Mouse (Mus musculus) hindbrain, embryonic 13.5 days (tissue): ENCODE data around the gene Olfr1415. TPM values are rescaled to one million over a fixed set of nuclear protein-coding genes. Genes with fewer than 3 reads are reported as not detected.

ENCODE experiments used
- ATAC-seq: fragments of 200-750 bp; cut with Nextera tagmentation; 2 replicates; pipeline ENCODE4 v1.8.0; 2017; ENCODE audit warnings: moderate TSS enrichment; ENCODE audit not compliant: low FRiP score
- H3K27ac ChIP-seq: fragments of 300-500 bp; sonication (generic); 2 replicates; pipeline ENCODE4 v1.5.1; 2015; ENCODE audit warnings: inconsistent platforms, mild to moderate bottlenecking, moderate library complexity
- H3K27me3 ChIP-seq: fragments of 300-500 bp; sonication (generic); 2 replicates; pipeline ENCODE4 v1.6.1; 2015; ENCODE audit warnings: mild to moderate bottlenecking, inconsistent platforms
- H3K36me3 ChIP-seq: fragments of 300-500 bp; sonication (generic); 2 replicates; pipeline ENCODE4 v1.6.1; 2015; ENCODE audit warnings: mild to moderate bottlenecking, inconsistent platforms
- H3K4me1 ChIP-seq: fragments of 300-500 bp; sonication (generic); replicated peaks from 2 replicates; pipeline ENCODE4 v1.6.1; 2015; ENCODE audit warnings: inconsistent platforms
- H3K4me2 ChIP-seq: fragments of 300-500 bp; sonication (generic); 2 replicates; pipeline ENCODE4 v1.6.1; 2015; ENCODE audit warnings: inconsistent platforms, mild to moderate bottlenecking, moderate library complexity
- H3K4me3 ChIP-seq: fragments of 300-500 bp; sonication (generic); 2 replicates; pipeline ENCODE4 v1.5.1; 2015; ENCODE audit warnings: mild to moderate bottlenecking, inconsistent platforms
- H3K9ac ChIP-seq: fragments of 300-500 bp; sonication (generic); 2 replicates; pipeline ENCODE4 v1.6.1; 2015; ENCODE audit warnings: mild to moderate bottlenecking, inconsistent platforms
- H3K9me3 ChIP-seq: fragments of 300-500 bp; sonication (generic); 2 replicates; pipeline ENCODE4 v1.6.1; 2016; ENCODE audit warnings: inconsistent platforms
- WGBS: fragments of 180-500 bp; shearing (Covaris S2); methylation state at CpG from one replicate; pipeline ENCODE4 v1.1.7; 2015; 5-methylcytosine and 5-hydroxymethylcytosine counted together
- microRNA-seq: library from miRNA; unstranded; fragments of <30 nt; microRNA quantifications from one replicate; pipeline ENCODE4, GENCODE M21; 2016
- polyA plus RNA-seq: library from polyadenylated mRNA; unstranded; fragments of >200 nt; fragmentation: Nextera tagmentation; extraction: Ambion mirVana; gene quantifications from 2 replicates; pipeline ENCODE4 v1.2.1, GENCODE M21; 2015

The Olfr1415 gene
- polyA plus RNA-seq, 1 experiment from 2014 or later: not detected

DNA sequence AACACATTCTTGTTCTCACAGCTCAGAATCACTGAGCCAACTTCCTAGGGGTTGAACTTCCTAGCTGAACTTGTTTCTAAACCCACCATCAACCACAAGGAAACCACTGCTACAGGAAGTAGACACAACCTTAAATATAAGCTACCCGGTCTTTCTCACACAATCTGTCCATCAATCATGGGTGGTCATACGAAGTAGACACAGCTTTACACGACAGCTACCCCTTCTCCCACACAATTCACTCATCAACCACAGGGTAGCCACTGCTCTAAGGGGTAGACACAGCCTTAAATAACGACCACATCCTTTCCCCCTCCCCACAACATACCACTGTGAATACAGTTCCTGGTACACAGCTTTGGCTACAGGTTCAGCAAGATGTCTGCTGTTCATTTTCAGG lies 27.0 kb downstream of the Olfr1415 start:
- Histone ChIP-seq H3K36me3 (peaks cover 71% of the 10 kb centered on the region), H3K27me3 (no peaks in the 10 kb centered on the region), H3K4me3 (no peak overlapping the region), H3K9me3 (no peaks in the 10 kb centered on the region), H3K9ac (no peak overlapping the region), H3K27ac (no peak overlapping the region), H3K4me2 (no peak overlapping the region), H3K4me1 (peaks cover 13% of the 10 kb centered on the region)
- 90% methylated on average over 4 of the region's 4 CpGs for WGBS
- ATAC-seq: no peak

DNA sequence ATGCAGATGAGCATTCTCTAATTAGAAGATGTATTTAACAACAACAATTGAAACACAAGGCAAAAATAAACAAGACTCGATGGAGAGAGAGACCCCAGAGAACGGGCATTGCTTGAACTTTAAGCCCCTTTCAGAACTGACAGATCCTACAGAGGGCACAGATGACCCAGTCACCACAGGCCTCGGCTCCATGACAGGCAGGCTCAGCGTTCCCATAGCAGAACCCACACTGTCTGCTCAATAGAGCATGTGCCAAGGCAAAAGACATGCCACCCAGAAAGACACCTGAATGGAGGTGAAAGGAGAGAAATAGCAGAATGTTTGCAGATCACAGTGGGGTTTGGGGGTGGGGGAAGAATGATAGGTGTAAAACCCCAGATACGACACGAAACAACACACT lies 37.5 kb downstream of the Olfr1415 start:
- 96% methylated on average over 6 of the region's 6 CpGs for WGBS
- Histone ChIP-seq H3K9ac (no peak overlapping the region), H3K9me3 (no peaks in the 10 kb centered on the region), H3K27ac (no peak overlapping the region), H3K4me1 (no peaks in the 10 kb centered on the region), H3K4me3 (no peak overlapping the region), H3K4me2 (no peak overlapping the region), H3K36me3 (peaks cover 91% of the 10 kb centered on the region), H3K27me3 (no peaks in the 10 kb centered on the region)
- no peak for ATAC-seq

DNA sequence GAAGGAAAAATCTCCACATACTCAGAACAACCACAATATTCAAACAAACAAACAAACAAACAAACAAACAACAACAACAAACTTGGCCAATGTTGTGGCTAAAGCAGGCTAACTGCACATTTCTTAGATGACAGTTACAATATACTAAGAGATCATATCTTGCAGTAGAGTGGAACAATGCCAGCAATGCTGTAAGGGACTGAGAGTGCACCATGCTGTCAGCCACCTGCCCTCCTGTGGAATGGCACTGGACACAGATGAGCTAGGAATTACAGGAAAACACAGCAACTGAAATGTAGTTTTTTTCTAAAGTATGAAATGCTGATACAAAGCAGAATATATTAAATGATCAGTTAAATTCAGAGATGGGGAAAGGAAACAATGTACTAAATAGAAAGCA lies 38.1 kb downstream of the Olfr1415 start:
- H3K27ac ChIP-seq: no peak overlapping the region
- no peaks in the 10 kb centered on the region for H3K4me1 ChIP-seq
- no peak for ATAC-seq
- no peak overlapping the region for H3K4me2 ChIP-seq
- H3K27me3 ChIP-seq: no peaks in the 10 kb centered on the region
- no peak overlapping the region for H3K4me3 ChIP-seq
- H3K36me3 ChIP-seq: peaks cover 91% of the 10 kb centered on the region
- H3K9me3 ChIP-seq: no peaks in the 10 kb centered on the region
- no peak overlapping the region for H3K9ac ChIP-seq

DNA sequence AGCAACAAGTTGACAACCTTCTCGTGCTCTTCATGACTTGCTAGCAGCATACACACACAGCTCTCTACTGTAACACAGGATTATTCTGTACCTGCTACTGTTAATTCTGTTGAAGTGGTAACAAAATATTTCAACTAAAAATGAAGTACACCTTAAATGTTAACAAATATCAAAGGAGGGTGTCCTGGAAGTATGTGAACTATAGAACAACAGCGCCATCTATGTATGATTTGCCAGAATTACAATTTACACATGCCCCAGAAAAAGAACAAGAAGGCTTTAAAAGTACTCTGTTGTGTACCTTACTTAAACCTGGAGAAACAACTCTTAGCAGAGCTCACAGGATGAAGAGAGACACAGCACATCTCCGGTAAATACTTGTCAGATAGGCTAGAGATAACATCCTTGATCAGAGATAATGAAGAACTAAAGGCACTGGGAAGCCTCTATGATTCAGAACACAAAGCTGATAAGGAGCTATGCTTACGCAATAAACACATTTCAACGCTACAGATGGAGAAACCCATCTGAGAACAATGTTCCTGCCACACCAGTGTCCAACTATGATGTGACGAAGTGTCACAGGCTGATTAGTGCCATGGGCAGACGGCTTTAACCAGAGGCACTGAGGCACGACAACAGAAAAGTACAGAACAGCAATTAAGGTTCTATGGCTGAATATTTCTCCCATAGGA lies 42.0 kb downstream of the Olfr1415 start:
- H3K27ac ChIP-seq: no peak overlapping the region
- 80% methylated on average over 8 of the region's 8 CpGs for WGBS
- peaks cover 91% of the 10 kb centered on the region for H3K36me3 ChIP-seq
- H3K9me3 ChIP-seq: no peaks in the 10 kb centered on the region
- no peak for ATAC-seq
- H3K4me1 ChIP-seq: no peaks in the 10 kb centered on the region
- no peak overlapping the region for H3K9ac ChIP-seq
- no peak overlapping the region for H3K4me2 ChIP-seq
- no peaks in the 10 kb centered on the region for H3K27me3 ChIP-seq
- H3K4me3 ChIP-seq: no peak overlapping the region

DNA sequence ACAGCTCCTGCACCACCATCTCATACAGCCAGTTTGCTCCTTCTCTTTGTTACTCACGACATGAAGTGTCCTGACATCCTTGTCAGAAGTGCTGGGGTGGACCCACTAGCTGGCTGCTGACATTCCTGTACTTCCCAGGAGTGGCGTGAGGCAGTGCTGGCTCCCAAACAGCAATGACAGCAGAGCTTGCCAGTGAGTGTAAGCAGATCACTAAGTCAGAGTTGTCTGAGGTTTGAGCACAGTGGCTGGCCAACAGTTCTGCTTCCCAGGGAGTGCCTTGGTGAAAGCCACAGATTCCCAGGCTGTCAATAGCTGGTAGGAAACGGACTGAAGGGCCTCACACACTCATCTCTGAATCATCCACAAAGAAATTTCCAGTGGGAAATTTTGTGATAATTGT lies 47.6 kb downstream of the Olfr1415 start:
- H3K36me3 ChIP-seq: peaks cover 92% of the 10 kb centered on the region
- no peak overlapping the region for H3K4me2 ChIP-seq
- H3K27ac ChIP-seq: no peak overlapping the region
- no peak overlapping the region for H3K9ac ChIP-seq
- no peaks in the 10 kb centered on the region for H3K27me3 ChIP-seq
- ATAC-seq: no peak
- H3K9me3 ChIP-seq: no peaks in the 10 kb centered on the region
- H3K4me1 ChIP-seq: no peaks in the 10 kb centered on the region
- whole genome bisulfite sequencing: 85% methylated on average over 3 of the region's 3 CpGs
- no peak overlapping the region for H3K4me3 ChIP-seq

DNA sequence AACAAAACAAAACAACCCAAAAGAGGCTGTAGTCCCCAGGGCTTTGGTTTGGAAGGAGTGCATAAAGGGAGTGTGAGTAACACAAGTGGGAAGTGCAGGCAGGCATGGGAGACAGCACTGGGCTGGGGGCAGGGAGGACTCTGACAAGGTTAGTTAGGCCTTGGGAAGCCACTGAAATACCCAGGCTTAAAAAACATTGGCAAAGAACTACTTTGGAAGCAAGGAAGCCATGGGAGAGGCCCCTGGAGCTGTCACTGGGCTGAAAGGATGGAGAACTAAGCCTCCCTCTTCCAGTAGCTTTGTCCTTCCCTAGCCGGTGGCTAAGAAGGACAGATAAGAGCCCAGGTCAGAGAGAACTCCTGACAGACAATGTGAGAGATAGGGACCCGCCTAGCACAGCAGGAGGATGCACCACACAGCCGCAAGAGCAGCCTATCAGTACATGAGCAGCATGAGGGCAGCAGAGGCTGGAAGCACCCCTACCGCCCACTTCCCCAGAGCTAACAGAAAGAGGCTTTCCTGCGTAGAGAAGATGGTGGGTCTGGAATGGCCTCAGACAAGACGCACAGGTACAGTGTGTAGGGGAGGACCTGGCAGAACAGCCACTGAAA lies 54.3 kb downstream of the Olfr1415 start:
- H3K36me3 ChIP-seq: peaks cover 74% of the 10 kb centered on the region

DNA sequence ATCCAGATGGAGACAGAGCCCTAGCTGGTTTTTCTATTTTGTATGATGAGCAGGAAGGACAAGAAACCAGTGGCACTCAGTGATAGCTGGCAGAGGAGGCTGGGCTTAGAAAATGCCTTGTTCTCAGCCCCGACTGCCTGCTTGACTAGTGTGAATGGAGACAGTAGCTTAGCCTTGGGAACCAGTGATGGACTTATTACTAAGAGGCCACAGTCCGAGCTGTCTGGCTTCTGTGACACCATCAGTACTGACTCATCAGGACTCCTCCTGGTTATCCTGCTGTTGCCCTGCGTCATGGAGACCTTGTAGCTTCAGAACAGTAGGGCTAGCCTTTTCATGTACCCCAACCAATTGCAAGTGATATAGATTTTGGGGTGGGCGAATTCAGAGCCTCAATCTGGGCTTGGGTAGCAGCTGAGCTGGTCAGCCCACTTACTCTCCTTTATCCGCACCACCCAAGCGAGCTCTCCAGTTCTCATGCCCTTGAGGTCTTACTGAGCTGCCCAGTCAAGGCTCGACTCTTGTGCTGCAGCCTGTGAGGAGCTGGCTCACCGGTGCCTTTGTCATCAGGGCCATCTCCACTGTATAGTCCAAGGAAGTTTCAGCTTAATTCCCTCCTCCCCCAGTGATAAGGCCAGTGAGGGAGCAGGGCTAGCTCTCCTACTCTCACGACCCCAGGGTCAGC lies 55.7 kb downstream of the Olfr1415 start:
- no peaks in the 10 kb centered on the region for H3K27me3 ChIP-seq
- no peak overlapping the region for H3K4me3 ChIP-seq
- no peak overlapping the region for H3K27ac ChIP-seq
- H3K4me1 ChIP-seq: peaks cover 22% of the 10 kb centered on the region
- ATAC-seq: no peak
- H3K9ac ChIP-seq: no peak overlapping the region
- 96% methylated on average over 9 of the region's 9 CpGs for WGBS
- no peaks in the 10 kb centered on the region for H3K9me3 ChIP-seq
- peaks cover 63% of the 10 kb centered on the region for H3K36me3 ChIP-seq
- no peak overlapping the region for H3K4me2 ChIP-seq

More for the DNA sequence above, 54.3 kb downstream of the Olfr1415 start:
- WGBS: 69% methylated on average over 6 of the region's 6 CpGs
- peaks cover 20% of the 10 kb centered on the region for H3K4me1 ChIP-seq
- H3K9ac ChIP-seq: no peak overlapping the region
- H3K27ac ChIP-seq: no peak overlapping the region
- H3K27me3 ChIP-seq: no peaks in the 10 kb centered on the region
- no peak for ATAC-seq
- H3K4me2 ChIP-seq: no peak overlapping the region
- no peaks in the 10 kb centered on the region for H3K9me3 ChIP-seq
- H3K4me3 ChIP-seq: no peak overlapping the region

Small RNA genes lying within 50 kb of the gene (microRNA-seq; reads per million reads assigned to microRNA genes)
- 1.4 reads per million for gene Mir6900

Other genes starting within 250 kb of the Olfr1415 start
- 279 and 295 TPM in 2 replicates for gene Ndufa10, start 22.2 kb downstream of the Olfr1415 start, polyA plus RNA-seq
- not detected in 2 replicates for gene Olfr1416, start 11.0 kb downstream of the Olfr1415 start, polyA plus RNA-seq
- gene Olfr1414, start 22.6 kb upstream of the Olfr1415 start, polyA plus RNA-seq: not detected in 2 replicates
- gene Olfr1413, start 75.2 kb upstream of the Olfr1415 start, polyA plus RNA-seq: not detected in 2 replicates
- not detected in 2 replicates for gene Olfr1412, start 89.7 kb upstream of the Olfr1415 start, polyA plus RNA-seq
- not detected in 2 replicates for gene Olfr1411, start 98.3 kb upstream of the Olfr1415 start, polyA plus RNA-seq
- not detected in 2 replicates for gene Olfr1410, start 109.7 kb upstream of the Olfr1415 start, polyA plus RNA-seq
- gene Olfr12, start 121.7 kb upstream of the Olfr1415 start, polyA plus RNA-seq: not detected in 2 replicates
- 597 TPM in 2 replicates for gene Cops9, start 145.9 kb upstream of the Olfr1415 start, polyA plus RNA-seq
- gene Otos, start 152.7 kb upstream of the Olfr1415 start, polyA plus RNA-seq: 0.12 TPM in 1 of 2 replicates, not detected in the other